Mouse (Mus musculus) hindbrain, embryonic 14.5 days (tissue): ENCODE results near the gene Acp7. TPM values are rescaled to one million over a fixed set of nuclear protein-coding genes. Genes with fewer than 3 reads are reported as not detected.
"Not testable (repeated sequence)": the region's sequence is repeated elsewhere in the genome, so short reads cannot be mapped to it uniquely, and the experiment has no call there.

Experiments
- ATAC-seq: fragments of 200-750 bp; cut with Nextera tagmentation; 2 replicates; pipeline ENCODE4 v1.8.0; 2017; ENCODE audit warnings: moderate number of reproducible peaks, mild to moderate bottlenecking, moderate TSS enrichment, moderate library complexity; ENCODE audit not compliant: low FRiP score
- DNase-seq: peaks from one replicate; pipeline ENCODE4 v3.0.0-alpha.2; 2015; ENCODE audit warnings: low spot score
- H3K27ac ChIP-seq: fragments of 300-500 bp; sonication (generic); 2 replicates; pipeline ENCODE4 v1.5.1; 2014; ENCODE audit warnings: mild to moderate bottlenecking, moderate library complexity
- H3K27me3 ChIP-seq: fragments of 300-500 bp; sonication (generic); 2 replicates; pipeline ENCODE4 v1.6.1; 2014; ENCODE audit warnings: mild to moderate bottlenecking, low read length, mixed read lengths; ENCODE audit not compliant: control insufficient read depth, insufficient read depth
- H3K36me3 ChIP-seq: fragments of 300-500 bp; sonication (generic); replicated peaks from 2 replicates; pipeline ENCODE4 v1.6.1; 2014; ENCODE audit not compliant: control insufficient read depth, insufficient read depth
- H3K4me1 ChIP-seq: fragments of 300-500 bp; sonication (generic); replicated peaks from 2 replicates; pipeline ENCODE4 v1.6.1; 2014; ENCODE audit warnings: antibody characterized with exemption, low read length, mixed read lengths; ENCODE audit not compliant: control insufficient read depth, insufficient read depth
- H3K4me2 ChIP-seq: fragments of 300-500 bp; sonication (generic); replicated peaks from 2 replicates; pipeline ENCODE4 v1.6.1; 2014; ENCODE audit warnings: mild to moderate bottlenecking, moderate library complexity
- H3K4me3 ChIP-seq: fragments of 300-500 bp; sonication (generic); replicated peaks from 2 replicates; pipeline ENCODE4 v1.5.1; 2014; ENCODE audit warnings: mild to moderate bottlenecking, low read length
- H3K9ac ChIP-seq: fragments of 300-500 bp; sonication (generic); 2 replicates; pipeline ENCODE4 v1.6.1; 2014
- H3K9me3 ChIP-seq: fragments of 300-500 bp; sonication (generic); 2 replicates; pipeline ENCODE4 v1.6.1; 2016; ENCODE audit warnings: low read length; ENCODE audit not compliant: control insufficient read depth
- WGBS: fragments of 180-500 bp; shearing (Covaris S2); extraction: QIAGEN DNeasy Blood & Tissue Kit; methylation state at CpG from one replicate; pipeline ENCODE4 v1.1.7; 2014; 5-methylcytosine and 5-hydroxymethylcytosine counted together
- polyA plus RNA-seq: library from polyadenylated mRNA; unstranded; fragments of >200 nt; fragmentation: Nextera tagmentation; extraction: Ambion mirVana; gene quantifications from 2 replicates; pipeline ENCODE4 v1.2.1, GENCODE M21; 2014

The Acp7 gene
- polyA plus RNA-seq = 0.33 and 0.51 TPM in 2 replicates

DNA sequence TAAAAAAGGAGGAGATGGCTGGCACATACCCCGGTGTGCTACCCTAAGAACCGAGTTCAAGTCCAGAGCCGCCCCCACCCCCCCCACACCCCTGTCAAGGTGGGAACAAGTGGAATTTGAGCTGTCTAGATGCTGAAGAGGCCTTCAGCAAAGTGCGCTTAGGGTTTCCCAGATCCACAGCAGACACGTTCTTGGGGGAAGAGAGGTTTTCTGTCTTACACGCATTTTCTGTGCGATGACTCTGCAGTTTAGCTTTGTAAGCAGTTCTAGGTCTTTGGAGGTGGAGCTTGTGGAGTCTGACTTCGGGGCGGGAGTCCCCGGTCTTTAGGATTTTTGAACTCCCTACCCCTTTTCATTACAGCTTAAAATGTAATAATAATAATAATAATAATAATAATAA lies at the start of gene Acp7:
Gene Acp7, minus strand, starts transcription at position 260 of the 400 bp plus-strand sequence.
- Histone ChIP-seq H3K9me3 (no peaks in the 10 kb centered on the region), H3K4me2 (peak within 1 kb of the TSS; percentile 48), H3K27ac (no peak within 1 kb of the TSS), H3K36me3 (no peaks in the 10 kb centered on the region), H3K9ac (0 out of 2 replicates have a peak within 1 kb of the TSS, but pooled peaks have one; percentile 26), H3K4me1 (0 out of 2 replicates have a peak, but pooled peaks cover 7% of the 10 kb centered on the region), H3K27me3 (peaks cover 31% of the 10 kb centered on the region), H3K4me3 (peak within 1 kb of the TSS; percentile 23)
- DNase-seq (no peak), ATAC-seq (no peak)
- WGBS = 28% methylated on average over 10 of the region's 10 CpGs

DNA sequence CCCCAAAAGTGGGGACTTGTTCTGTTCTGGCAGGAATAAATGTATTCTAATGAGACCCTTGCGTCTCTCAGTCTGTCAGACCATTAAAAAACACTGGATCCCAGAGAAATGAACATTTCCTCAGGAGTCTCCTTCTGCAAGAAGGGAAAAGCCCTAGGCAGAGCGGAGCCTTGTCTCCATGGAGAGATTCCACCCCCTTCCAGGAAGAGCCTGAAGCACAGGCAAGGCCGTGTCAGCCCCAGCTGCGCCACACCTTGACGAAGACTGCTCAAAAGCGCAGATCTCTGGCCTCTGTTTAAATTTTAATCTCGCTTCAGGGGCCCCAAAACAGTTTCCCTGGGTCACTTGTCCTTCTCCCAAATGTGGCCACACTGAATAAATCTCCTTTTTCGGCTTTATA lies 46.5 kb upstream of the Acp7 start:
- no peak overlapping the region for H3K27ac ChIP-seq
- H3K27me3 ChIP-seq = no peaks in the 10 kb centered on the region
- no peaks in the 10 kb centered on the region for H3K36me3 ChIP-seq
- no peak for ATAC-seq
- no peaks in the 10 kb centered on the region for H3K4me1 ChIP-seq
- no peaks in the 10 kb centered on the region for H3K9me3 ChIP-seq
- no peak for DNase-seq
- H3K4me2 ChIP-seq = no peak overlapping the region
- H3K9ac ChIP-seq = no peak overlapping the region
- WGBS = 88% methylated on average over 8 of the region's 8 CpGs
- H3K4me3 ChIP-seq = no peak overlapping the region

- H3K9me3 ChIP-seq = no peaks in the 10 kb centered on the region
- no peaks in the 10 kb centered on the region for H3K4me1 ChIP-seq
- ATAC-seq = no peak
- no peaks in the 10 kb centered on the region for H3K36me3 ChIP-seq
- no peak overlapping the region for H3K4me2 ChIP-seq
- H3K9ac ChIP-seq = no peak overlapping the region
- WGBS = 86% methylated on average over 13 of the region's 13 CpGs
- no peak overlapping the region for H3K27ac ChIP-seq
- no peak for DNase-seq
- no peaks in the 10 kb centered on the region for H3K27me3 ChIP-seq
- H3K4me3 ChIP-seq = no peak overlapping the region
These were observed 45.8 kb upstream of the Acp7 start for GRCm38 (mm10) chr7:28676811-28677541.

- WGBS = 38% methylated on average over 11 of the region's 11 CpGs
- no peak for DNase-seq
These were observed 44.6 kb upstream of the Acp7 start for GRCm38 (mm10) chr7:28675746-28676145.

GRCm38 (mm10) chr7:28674994-28675393 lies 43.9 kb upstream of the Acp7 start:
- H3K4me1 ChIP-seq = no peaks in the 10 kb centered on the region
- H3K27me3 ChIP-seq = no peaks in the 10 kb centered on the region
- WGBS = 78% methylated on average over 9 of the region's 9 CpGs
- H3K4me3 ChIP-seq = no peak overlapping the region
- DNase-seq (no peak), ATAC-seq (no peak)
- H3K27ac ChIP-seq = no peak overlapping the region
- no peaks in the 10 kb centered on the region for H3K9me3 ChIP-seq
- no peaks in the 10 kb centered on the region for H3K36me3 ChIP-seq
- no peak overlapping the region for H3K4me2 ChIP-seq
- H3K9ac ChIP-seq = no peak overlapping the region

More at GRCm38 (mm10) chr7:28675746-28676145, 44.6 kb upstream of the Acp7 start:
- Histone ChIP-seq H3K27me3 (no peaks in the 10 kb centered on the region), H3K36me3 (no peaks in the 10 kb centered on the region), H3K4me2 (no peak overlapping the region), H3K9me3 (no peaks in the 10 kb centered on the region), H3K9ac (no peak overlapping the region), H3K4me1 (no peaks in the 10 kb centered on the region), H3K4me3 (no peak overlapping the region), H3K27ac (no peak overlapping the region)
- ATAC-seq = no peak

GRCm38 (mm10) chr7:28672786-28673185 lies 41.7 kb upstream of the Acp7 start:
- H3K9me3 ChIP-seq, H3K4me1 ChIP-seq, H3K27ac ChIP-seq, H3K4me3 ChIP-seq, ATAC-seq, H3K9ac ChIP-seq, H3K27me3 ChIP-seq, H3K4me2 ChIP-seq, H3K36me3 ChIP-seq, DNase-seq: not testable (repeated sequence)
- WGBS = 73% methylated on average over 5 of the region's 5 CpGs

- DNase-seq (no peak), ATAC-seq (no peak)
- Histone ChIP-seq H3K4me3 (no peak overlapping the region), H3K36me3 (no peaks in the 10 kb centered on the region), H3K27me3 (no peaks in the 10 kb centered on the region), H3K27ac (no peak overlapping the region), H3K4me1 (no peaks in the 10 kb centered on the region), H3K9ac (no peak overlapping the region), H3K4me2 (no peak overlapping the region), H3K9me3 (no peaks in the 10 kb centered on the region)
- WGBS = 93% methylated on average over 5 of the region's 5 CpGs
These were observed 41.1 kb upstream of the Acp7 start for GRCm38 (mm10) chr7:28672276-28672675.

GRCm38 (mm10) chr7:28671172-28671571 lies 40.0 kb upstream of the Acp7 start:
- H3K27me3 ChIP-seq = no peaks in the 10 kb centered on the region
- DNase-seq (no peak), ATAC-seq (no peak)
- no peaks in the 10 kb centered on the region for H3K9me3 ChIP-seq
- 82% methylated on average over 4 of the region's 4 CpGs for WGBS
- no peaks in the 10 kb centered on the region for H3K36me3 ChIP-seq
- no peak overlapping the region for H3K27ac ChIP-seq
- H3K4me2 ChIP-seq = no peak overlapping the region
- H3K4me1 ChIP-seq = no peaks in the 10 kb centered on the region
- H3K4me3 ChIP-seq = no peak overlapping the region
- no peak overlapping the region for H3K9ac ChIP-seq

DNA sequence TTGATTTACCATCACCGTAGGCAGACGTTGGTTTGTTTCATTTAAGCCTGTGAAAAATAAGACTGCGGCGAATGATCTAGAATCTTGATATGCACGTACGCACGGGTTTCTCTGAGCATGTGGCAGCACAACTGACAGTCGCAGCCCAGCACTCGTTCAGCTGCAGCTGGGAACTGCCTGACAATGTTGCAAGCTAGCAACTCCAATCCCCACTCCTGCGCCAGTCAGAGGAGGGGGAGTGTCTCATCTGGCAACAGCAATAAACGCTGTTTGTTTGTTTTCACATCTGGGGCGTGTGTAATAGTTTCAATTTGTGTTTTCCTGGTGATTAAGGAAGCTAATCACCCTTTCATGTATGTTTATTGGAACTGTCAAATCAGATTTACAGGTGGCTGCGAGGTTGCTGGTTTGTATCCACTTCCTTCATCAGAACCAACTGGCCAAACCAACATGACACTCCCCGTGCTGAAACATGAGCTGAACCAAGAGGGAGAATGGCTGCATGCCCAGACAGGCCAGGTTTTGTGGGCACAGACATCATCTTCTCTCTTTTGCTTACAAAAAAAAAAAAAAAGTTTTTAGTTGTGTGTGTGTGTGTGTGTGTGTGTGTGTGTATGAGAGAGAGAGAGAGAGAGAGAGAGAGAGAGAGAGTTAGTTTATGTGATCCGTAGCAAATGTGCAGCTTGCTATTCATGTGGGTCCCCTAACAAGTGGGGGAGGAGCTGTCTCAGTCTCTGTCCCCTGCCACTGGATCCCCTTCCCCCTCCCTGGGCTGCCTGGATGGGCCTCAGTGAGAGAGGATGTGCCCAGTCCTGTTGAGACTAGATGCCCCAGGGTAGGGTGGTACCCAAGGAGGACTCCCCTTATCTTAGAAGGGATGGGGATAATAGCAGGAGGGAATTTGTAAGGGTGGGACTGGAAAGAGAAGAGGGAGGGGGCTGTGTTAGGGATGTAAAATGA lies 34.8 kb upstream of the Acp7 start:
- ATAC-seq (no peak), DNase-seq (peak; percentile 25)
- WGBS = 38% methylated on average over 15 of the region's 15 CpGs
- Histone ChIP-seq H3K9ac (no peak overlapping the region), H3K4me3 (no peak overlapping the region), H3K9me3 (no peaks in the 10 kb centered on the region), H3K27me3 (no peaks in the 10 kb centered on the region), H3K27ac (no peak overlapping the region), H3K4me2 (peak overlapping the region; percentile 29), H3K4me1 (peaks cover 5% of the 10 kb centered on the region; the same call in 1 of the 2 replicates), H3K36me3 (no peaks in the 10 kb centered on the region)
